Mouse (Mus musculus) megakaryocyte-erythroid progenitor cell, adult 5-6 weeks (primary cell): ENCODE measurements at regions not wholly inside any gene's neighbourhood (a gene's known extent, or its start where the extent isn't known, plus 50 kb on each side); places are given as distances from the start of the nearest gene placed in this dataset.

Experiments
- ATAC-seq: replicated peaks from 2 replicates; pipeline ENCODE4 v1.8.0; 2016; ENCODE audit warnings: mild to moderate bottlenecking, inconsistent platforms; ENCODE audit not compliant: severe bottlenecking, poor library complexity, low FRiP score, low TSS enrichment

DNA sequence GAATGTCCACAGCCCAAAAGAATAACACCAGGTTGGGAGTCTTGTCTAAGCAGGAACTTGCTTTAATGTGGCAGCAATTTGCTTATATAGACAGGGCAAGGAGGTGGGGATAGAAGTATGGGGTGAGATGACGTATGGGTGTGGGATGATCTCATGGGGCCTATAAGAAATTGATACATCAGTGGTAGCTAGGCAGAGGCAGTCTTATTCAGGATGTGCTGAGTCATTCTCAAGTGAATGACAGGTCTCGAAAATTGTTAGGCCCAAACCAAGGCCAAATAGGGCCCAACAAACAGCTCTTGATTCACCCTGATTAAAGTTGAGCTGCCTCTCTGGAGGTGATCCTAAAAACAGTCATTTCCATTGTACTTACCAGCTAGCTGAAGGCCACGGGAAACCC is 162.3 kb upstream of the Zc3h12c start:
- ATAC-seq, result no peak

DNA sequence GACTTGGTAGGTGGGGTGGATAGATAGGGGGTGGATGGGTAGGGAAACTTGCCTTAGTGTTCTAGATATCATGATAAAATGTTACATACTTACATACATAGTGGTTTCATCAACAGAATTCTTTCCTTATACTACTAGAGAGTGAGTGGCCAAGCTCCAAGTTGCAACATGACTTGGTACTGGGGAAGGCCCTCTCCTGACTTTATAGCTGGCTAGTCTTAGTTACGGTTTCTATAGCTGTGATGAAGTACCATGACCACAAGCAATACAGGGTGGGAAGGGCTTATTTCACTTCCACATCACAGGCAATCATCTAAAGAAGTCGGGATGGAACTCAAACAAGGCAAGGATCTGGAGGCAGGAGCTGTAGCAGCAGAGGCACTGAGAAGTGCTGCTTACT is 156.0 kb upstream of the Zc3h12c start:
- no peak for ATAC-seq

DNA sequence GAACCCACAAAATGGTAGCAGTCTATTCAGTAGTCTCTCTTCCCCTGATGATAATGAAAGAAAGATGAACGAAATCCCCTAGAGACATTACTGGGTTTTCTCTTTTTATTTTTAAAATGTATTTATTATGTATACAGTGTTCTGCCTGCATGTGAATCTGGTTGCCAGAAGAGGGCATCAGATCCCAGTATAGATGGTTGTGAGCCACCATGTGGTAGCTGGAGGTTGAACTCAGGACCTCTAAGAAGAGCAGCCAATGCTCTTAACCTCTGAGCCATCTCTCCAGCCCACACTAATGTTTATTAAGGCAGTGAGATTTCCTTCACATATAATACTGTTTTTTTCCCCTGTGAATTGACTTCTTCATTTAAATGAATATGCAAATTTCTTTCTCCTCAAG is 155.4 kb upstream of the Zc3h12c start:
- ATAC-seq, result no peak

DNA sequence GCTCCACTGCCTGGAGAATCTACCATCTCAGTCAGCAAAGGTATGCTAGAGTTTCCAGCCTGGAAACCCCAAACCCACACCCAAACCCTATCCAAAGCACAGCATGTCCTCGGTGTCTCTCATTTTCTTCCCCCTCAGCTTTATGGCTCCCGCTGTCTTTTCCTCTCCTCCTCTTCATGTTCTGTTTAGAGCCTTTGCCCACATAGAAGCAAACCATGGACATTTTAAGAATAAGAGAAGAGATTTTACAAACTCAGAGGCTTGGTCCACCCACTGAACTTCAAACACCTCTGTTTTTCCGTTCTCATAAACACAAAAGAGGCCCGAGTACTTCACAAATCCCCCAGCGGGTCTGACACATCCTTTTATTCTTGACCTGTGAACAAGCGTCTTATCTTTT is 154.9 kb upstream of the Zc3h12c start:
- ATAC-seq, result no peak

DNA sequence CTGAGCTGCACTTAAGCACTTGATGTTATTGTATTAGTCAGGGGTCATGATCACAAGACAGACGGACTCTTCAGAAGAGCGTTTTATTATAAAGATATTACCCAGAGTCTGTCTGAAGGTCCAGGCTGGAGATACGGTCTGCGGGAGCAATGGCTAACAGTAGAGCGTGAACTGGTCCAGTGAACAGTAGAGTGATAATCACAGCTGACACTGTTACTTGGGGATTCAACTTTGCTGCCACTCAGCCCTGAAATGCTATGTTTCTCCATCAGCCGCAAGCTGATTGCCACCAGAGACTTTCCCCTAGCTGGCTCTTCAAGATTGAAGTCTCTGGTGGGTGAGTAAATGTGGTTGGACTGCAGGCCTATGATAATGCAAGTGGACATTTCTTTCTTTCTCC is 133.1 kb upstream of the Zc3h12c start:
- no peak for ATAC-seq

DNA sequence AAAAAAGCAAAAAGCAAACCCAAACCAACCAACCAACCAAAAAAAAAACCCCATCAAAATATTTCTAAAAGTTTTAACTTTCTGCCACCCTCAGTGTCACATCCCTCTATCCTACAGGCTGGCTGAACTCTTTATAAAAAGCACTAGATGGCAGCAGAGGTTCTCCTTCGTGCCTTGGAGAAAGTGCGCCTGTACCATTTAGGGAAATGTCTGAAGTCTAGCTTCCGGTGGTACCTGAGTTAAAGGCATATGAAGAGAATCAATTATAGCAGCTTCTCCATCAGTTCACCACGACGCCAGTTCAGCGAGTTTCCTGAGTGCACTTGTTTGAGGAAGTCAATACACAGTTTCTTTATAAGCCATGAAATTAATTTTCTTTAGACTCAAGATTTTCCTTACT is 130.0 kb upstream of the Zc3h12c start:
- ATAC-seq, result peak; percentile 74

DNA sequence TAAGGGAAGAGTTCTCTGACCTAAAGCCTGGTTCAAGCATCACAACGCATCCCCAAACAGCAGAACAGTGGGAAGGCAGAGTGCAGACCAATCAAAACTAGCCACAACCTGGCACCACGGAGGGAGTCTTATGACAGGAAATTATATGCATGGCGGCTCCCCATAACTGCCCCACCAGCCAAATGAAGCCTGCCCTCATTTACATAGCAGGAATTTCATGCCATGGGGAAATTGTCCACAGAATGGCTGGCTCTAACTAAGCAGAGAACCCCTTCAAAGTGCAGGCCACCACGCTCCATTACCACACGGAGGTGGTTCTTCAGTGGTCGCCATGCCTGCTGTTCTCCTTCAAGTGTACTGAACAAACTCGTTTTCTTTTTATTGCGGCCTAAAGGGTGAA is 126.3 kb upstream of the Zc3h12c start:
- no peak for ATAC-seq

DNA sequence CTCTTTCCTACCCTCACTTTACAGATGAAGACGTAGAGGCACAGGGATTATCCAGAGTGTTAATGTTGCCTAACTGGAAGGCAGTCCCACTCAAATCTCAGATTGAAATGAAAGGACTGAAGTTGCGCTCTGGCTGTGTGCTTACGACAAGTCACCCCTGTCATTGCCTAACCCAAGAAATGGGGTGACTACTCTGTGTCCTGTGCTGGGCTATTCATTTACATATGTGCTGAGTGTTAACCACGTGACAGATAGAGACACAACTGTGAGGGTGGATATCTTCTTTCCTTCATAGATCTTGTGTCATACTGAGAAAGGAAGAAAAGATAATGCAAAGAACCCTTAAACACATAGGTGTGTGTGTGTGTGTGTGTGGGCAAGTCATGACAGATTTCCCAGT is 120.7 kb upstream of the Zc3h12c start:
- ATAC-seq, result no peak

DNA sequence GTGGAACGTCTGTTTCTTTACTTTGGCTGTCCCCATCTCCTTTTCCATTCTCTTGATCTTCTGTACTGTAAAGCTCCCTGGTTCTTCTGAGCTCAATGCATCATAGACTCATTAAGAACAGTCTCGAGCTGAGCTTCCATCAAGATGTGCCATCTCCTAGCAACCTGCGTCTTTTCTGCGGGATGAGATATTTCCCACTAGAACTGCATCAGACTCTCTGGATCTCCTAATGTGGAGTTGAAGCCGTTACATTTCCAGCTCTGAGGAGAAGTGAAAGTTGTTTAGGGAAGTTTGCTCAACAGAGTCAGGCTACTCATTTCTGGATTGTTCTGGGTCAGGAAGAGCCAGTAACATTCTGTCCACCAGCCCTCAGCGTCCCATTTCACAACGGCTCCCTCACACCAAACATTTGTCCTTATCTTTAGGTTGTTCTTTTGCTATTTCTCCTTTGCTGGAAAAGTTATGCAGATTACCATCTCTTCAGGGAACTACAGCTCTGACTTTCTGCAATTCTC is 119.4 kb upstream of the Zc3h12c start:
- ATAC-seq, result no peak

DNA sequence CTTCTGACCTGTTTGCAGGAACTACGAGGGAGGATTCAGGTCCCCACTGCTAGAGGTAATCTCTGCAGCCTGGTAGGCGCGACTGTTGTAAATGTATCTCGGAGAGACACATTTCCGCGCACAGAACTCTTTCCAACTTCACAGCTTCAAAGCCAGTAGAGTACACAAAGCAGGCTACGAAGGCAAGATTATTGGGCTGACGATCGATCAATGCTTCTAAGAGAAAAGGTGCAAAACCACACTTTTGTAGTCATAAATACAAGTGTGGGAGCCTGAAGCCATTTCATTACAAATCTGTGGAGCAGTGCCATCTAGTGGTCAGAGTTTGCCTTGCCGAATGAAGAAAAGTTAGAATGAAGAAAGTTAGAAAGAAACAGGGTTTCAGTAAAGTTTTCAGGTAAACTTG is 118.9 kb upstream of the Zc3h12c start:
- ATAC-seq, result peak; percentile 62

DNA sequence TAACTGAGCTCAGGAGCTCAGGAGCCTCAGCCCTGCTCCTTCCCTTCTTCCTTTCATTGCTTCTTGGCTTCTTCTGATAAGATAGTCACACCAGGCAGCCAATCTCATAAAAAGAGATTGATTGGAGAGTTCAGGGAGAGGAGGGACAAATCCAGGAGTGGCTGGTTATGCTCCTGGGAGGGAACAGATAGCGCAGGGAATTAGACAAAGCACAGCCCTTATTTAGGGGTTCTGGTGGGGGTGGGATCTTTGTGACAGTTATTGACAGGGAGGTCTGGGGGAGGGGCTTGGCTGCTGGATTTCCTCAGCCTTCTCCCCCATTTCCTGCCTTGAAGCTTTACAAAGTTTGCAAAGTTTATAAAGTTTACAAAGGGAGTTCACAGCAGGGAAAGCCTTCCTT is 117.7 kb upstream of the Zc3h12c start:
- ATAC-seq, result no peak

DNA sequence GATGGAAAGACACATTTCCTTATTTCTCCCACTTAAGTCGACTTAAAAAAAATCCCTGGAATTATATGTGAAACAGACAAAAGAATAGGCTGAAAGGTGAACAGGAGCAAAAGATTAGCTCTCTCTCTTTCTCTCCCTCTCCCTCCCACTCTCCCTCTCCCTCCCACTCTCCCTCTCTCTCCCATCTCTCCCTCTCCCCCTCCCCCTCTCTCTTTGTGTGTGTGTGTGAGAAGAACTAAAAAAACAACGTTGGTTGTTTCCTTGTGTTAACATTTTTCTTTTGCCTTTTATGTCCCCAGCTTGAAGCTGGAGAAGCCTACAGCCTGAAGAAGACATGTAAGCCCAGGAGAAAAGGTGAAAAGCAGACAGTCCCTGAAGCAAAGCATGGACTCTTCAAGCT is 115.2 kb upstream of the Zc3h12c start:
- no peak for ATAC-seq

DNA sequence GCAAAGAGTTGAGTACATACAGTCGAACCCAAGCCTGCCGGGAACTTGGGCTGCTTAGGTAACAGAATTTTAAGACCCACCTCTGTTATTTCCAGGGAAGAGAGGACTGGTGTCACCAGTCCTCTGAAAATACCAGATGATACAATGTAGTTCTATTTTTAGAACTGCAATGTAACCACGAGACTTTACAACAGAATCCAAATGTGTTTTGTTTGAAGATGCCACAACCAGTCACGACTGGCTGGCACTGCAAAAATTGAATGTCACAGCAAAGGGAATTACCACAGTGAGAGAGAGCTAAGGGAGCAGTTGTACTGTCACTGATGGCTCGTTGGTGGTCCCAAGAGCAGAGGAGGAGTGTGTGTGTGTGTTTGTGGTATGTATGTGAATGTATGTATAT is 112.6 kb upstream of the Zc3h12c start:
- no peak for ATAC-seq

DNA sequence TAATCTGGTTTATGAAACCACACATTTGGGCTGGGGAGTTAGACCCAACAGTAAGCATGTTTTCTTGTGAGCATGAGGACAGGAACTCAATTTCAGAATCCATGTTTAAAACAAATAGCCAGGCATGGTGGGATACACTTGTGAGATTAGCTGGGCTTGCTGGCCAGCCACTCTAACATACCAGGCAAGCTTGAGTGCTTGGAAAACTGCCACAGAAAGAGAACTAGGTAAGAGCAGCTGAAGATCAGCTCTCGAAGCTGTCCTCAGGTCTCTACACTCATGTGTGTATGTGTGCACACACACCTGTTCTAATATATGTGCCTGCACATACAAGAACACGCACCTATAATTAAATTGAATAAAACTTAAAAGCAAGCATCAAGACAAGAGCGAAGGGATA is 112.2 kb upstream of the Zc3h12c start:
- ATAC-seq, result no peak

DNA sequence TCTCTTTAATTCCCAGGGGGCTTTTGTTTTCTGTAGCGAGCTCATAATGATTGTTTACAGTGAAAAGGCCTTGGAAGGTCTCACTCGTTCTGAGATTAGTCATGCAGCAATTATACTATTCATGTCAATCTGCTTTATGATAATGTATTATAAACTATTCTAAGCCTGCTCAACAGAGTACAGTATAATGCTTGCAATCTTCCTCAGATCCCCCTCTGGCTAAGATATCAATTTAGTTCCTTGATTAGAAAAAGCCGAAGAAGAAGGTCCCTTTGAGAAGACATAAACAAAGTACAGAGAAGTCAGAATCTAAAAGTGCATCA is 110.3 kb upstream of the Zc3h12c start:
- no peak for ATAC-seq

DNA sequence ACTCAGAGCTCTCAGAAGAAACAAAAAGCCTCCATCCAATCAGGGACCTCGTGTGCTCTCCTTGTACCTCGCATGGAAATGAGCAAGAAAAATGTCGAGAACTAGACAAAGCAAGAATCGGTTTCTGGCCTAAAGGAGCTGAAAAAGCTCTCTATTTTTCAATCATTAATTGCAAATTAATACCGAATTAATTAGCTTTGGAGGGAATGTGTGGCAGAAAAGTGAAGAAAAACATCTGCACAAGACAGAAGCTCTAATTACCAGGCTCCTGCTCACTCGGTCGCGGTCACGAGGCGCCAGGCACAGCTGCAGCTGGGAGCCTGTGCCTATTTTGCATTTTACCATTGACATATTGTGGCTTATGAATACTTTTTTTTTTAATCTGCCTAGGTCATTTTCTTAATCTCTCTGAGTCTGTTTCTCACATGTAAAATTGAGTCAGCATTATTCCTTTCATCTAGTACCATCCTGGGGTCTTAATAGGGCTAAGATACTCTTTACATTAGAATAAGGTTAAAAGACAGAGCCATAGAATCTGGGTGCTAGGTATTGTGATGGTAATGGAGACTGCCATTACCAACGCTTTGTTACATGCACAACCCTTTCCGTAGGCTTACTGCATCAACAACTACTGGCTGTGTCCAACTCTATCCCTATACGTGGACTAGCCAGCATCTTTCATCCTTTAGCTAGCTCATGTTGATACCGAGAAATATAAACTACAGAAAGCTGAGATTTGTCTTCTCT is 109.8 kb upstream of the Zc3h12c start:
- ATAC-seq, result no peak

DNA sequence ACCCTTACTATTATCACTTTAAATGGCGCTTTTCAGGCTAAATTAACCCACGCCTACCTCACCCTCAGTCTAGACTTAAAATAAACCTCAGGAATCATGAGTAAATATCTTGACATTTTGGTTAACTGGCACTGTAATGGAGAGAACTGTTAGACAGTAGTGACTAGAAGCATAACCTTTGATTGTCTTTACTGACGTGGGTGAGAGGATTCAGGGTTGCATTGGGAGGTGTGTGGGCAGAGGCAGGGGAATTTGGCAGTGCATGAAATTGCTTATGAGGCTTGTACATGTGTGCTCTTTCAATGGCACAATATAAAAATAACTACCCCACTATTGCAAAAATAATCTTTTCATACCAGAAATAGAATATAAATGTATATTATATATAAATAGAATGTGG is 105.6 kb upstream of the Zc3h12c start:
- no peak for ATAC-seq

DNA sequence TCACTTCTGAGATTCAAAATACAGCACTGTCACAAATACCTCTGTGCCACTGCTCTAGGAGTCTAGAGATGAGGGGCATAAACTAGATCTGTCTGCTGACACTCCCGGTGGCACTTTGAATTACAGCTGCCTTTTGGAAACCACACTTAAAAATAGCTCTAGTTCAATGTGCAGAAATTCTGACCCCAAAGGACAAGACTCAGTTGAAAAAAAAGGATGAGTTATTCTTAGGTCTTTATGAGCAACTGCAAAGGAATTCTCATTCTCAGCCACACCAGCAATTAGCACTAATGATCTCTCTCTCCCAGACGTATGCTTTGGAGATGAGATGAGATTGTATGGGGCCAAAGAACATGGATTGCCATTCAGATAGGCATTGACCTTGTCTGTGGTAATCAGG is 104.3 kb upstream of the Zc3h12c start:
- no peak for ATAC-seq

DNA sequence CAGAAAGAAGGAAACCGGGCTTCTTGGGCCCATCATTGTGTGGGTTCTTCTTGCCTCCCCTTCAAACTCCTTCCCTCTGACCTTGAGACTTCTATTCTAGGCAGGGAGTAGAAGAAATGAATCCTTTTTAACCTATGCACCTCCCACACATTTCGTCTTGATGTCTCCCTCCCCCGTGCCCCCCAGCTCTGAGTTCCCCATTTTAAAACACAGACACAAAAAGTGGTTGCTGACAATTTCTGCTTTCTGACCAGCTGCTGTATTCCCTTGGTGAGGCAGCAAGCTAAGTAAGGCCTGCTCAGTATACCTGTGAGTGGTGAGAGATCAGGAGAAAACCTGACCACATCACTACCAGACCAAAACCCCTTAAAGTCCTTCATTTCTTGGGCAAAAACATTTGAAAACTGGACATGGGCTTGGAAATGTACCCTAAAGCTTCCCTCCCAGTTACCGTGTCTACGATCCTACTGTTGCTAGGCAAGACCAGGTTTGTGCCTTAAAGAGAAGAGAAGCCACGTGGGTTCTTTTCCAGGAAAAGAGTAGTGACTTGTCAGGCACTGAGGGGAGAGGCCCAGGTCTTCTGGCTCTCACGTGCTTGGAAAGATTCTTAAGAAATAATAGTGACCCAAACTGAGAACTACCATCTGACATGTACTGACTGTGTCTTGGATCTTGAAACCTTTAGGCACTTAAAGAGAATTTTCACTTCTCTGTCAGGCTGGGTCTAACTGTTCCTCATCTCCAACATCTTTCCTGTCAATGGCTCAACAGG is 103.2 kb upstream of the Zc3h12c start:
- ATAC-seq, result no peak

DNA sequence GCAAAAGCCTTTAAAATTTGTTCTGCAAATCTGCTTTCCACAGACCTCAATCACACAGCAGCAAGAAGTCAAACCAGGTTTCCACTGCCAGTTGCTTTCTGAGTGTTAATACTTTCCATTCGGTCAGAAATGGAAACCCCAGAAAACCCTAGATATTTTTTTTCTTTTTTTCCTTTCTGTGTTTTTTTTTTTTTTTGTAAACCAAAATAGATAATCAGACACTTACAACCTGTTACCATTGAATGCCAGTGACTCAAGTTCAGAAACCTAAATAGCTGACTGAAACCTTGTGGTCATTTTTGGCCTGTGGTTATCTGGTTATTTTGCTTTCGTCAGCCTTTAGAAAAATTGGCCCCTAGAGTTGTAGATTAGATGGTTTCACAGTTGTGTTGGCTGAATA is 93.2 kb upstream of the Zc3h12c start:
- ATAC-seq, result no peak

DNA sequence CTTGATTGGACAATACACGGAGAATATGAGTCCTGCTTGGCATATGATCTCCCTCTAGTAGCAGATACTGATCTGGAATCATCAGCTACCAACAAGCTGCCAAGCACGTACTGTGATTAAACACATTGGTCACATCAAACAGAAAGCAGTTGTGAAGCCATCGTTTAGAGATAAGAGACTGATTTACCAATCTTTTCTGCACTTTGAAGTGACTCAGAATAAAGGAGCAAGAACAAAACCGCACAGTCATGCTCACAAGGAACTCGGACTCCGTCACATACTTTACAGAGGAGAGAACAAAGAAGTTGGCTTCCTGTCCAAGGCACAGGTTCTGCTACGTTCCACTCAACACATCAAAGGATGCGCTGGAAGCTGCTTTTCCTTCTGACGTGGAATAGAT is 91.1 kb upstream of the Zc3h12c start:
- no peak for ATAC-seq
